Mouse (Mus musculus) forebrain, postnatal 0 days (tissue): ENCODE data around the gene Ppm1l. TPM values are rescaled to one million over a fixed set of nuclear protein-coding genes. Genes with fewer than 3 reads are reported as not detected.

ENCODE experiments used
- ATAC-seq: fragments of 200-750 bp; cut with Nextera tagmentation; 2 replicates; pipeline ENCODE4 v1.8.0; 2017; ENCODE audit warnings: mild to moderate bottlenecking, moderate library complexity
- DNase-seq: peaks from one replicate; pipeline ENCODE4 v3.0.0-alpha.2; 2015
- H3K27ac ChIP-seq: fragments of 300-500 bp; sonication (generic); 2 replicates; pipeline ENCODE4 v1.5.1; 2014; ENCODE audit warnings: low read depth, mild to moderate bottlenecking, antibody characterized with exemption, low read length, moderate library complexity, mixed read lengths
- H3K27me3 ChIP-seq: fragments of 300-500 bp; sonication (generic); 2 replicates; pipeline ENCODE4 v1.6.1; 2014; ENCODE audit warnings: mild to moderate bottlenecking, low read length, mixed read lengths; ENCODE audit not compliant: insufficient read depth
- H3K36me3 ChIP-seq: fragments of 300-500 bp; sonication (generic); 2 replicates; pipeline ENCODE4 v1.6.1; 2014; ENCODE audit warnings: mild to moderate bottlenecking, moderate library complexity; ENCODE audit not compliant: insufficient read depth
- H3K4me1 ChIP-seq: fragments of 300-500 bp; sonication (generic); 2 replicates; pipeline ENCODE4 v1.6.1; 2014; ENCODE audit warnings: antibody characterized with exemption; ENCODE audit not compliant: insufficient read depth
- H3K4me2 ChIP-seq: fragments of 300-500 bp; sonication (generic); 2 replicates; pipeline ENCODE4 v1.6.1; 2014; ENCODE audit warnings: low read depth, mild to moderate bottlenecking, moderate library complexity
- H3K4me3 ChIP-seq: fragments of 300-500 bp; sonication (generic); 2 replicates; pipeline ENCODE4 v1.5.1; 2014; ENCODE audit warnings: low read depth, low read length, mixed read lengths
- H3K9ac ChIP-seq: fragments of 300-500 bp; sonication (generic); 2 replicates; pipeline ENCODE4 v1.6.1; 2014; ENCODE audit warnings: mild to moderate bottlenecking
- H3K9me3 ChIP-seq: fragments of 300-500 bp; sonication (generic); 2 replicates; pipeline ENCODE4 v1.6.1; 2016; ENCODE audit warnings: low read length
- CTCF ChIP-seq: sonication (generic); IDR thresholded peaks from 2 replicates; pipeline ENCODE4 v1.5.1; 2016; ENCODE audit warnings: antibody characterized with exemption, control low read depth, low read depth
- WGBS: fragments of 180-500 bp; shearing (Covaris S2); extraction: QIAGEN DNeasy Blood & Tissue Kit; methylation state at CpG from one replicate; pipeline ENCODE4 v1.1.7; 2014; 5-methylcytosine and 5-hydroxymethylcytosine counted together
- polyA plus RNA-seq: library from polyadenylated mRNA; unstranded; fragments of >200 nt; fragmentation: Nextera tagmentation; extraction: Ambion mirVana; gene quantifications from 2 replicates; pipeline ENCODE4 v1.2.1, GENCODE M21; 2015
- total RNA-seq: library from RNA; depleted of rRNA; stranded (reverse); fragments of >200 nt; gene quantifications from 2 replicates; pipeline ENCODE4 v1.2.3, GENCODE M21; 2014

Ppm1l gene
- total and polyA plus RNA-seq, 2 experiments from 2014 or later, result 19.2 to 27.6 TPM

DNA sequence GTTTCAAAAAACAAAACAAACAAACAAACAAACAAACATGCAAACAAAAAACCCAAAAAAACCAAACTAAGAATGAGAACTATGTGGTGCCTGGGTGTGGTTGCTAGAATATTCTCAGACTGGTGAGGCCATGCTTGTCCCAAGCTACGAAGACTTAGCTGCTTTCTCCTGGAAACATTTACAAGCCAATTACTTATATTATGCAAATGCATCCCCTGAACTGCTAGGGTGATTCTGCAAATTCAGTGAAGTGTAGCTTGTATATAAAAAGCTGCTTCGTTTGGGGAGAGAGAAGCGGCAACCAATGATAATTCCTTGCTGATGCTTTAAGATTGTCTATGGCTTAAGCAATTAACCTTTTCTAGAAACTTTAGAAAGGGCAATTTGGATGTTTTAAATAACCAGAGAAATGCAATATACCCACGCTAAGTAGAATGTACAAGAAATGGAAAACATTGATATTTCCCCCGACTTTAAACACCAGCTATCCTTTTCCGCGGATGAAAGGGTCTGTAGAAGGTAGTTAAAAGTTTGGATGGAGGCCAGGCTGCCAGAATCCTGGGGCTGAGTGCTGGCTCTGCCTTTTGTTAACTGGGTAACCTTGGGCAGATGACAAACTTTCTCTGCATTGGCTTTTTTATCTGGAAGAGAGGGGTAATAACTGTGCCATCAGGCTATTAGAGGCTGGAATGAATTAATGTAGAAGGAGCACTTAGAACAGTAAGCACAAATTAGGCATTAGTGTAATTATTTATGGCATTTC, 33.4 kb upstream of the Ppm1l start:
- no peak for ATAC-seq
- whole genome bisulfite sequencing, result 16% methylated on average over 7 of the region's 7 CpGs
- H3K4me1 ChIP-seq, result no peaks in the 10 kb centered on the region
- H3K36me3 ChIP-seq, result no peaks in the 10 kb centered on the region
- no peak overlapping the region for H3K4me3 ChIP-seq
- no peaks in the 10 kb centered on the region for H3K9me3 ChIP-seq
- TF ChIP-seq CTCF, result no peak
- no peak overlapping the region for H3K4me2 ChIP-seq
- H3K9ac ChIP-seq, result no peak overlapping the region
- H3K27me3 ChIP-seq, result no peaks in the 10 kb centered on the region
- no peak overlapping the region for H3K27ac ChIP-seq
- peak; percentile 14 for DNase-seq

DNA sequence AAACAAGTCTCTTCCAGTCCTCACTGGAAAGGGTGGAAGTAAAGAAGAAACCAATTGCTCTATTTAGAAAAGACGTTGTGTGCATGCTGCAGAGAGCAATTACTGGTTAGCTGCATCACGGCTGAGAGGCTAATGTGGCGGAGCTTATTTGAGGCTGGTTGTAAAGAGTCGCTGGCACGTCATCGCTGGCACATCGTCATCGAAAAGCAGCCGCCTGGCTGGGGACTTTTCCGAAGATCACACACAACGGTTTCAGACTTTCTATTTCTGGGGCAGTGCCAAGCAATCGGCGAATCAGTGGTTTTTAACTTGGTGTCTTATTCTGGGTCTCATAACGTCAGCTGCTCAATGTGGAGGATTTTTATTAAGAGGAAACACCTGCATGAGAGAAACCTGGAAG, 26.8 kb upstream of the Ppm1l start:
- no peaks in the 10 kb centered on the region for H3K36me3 ChIP-seq
- H3K4me2 ChIP-seq, result peak overlapping the region; percentile 47
- peaks cover 11% of the 10 kb centered on the region; the same call in 1 of the 2 replicates for H3K4me1 ChIP-seq
- peak overlapping the region; percentile 24 for H3K4me3 ChIP-seq
- peak; percentile 83 for ATAC-seq
- no peak overlapping the region for H3K27ac ChIP-seq
- no peaks in the 10 kb centered on the region for H3K9me3 ChIP-seq
- no peaks in the 10 kb centered on the region for H3K27me3 ChIP-seq
- peak; percentile 84 for DNase-seq
- H3K9ac ChIP-seq, result peak overlapping the region; percentile 22; the same call in 1 of the 2 replicates
- TF ChIP-seq CTCF, result no peak
- WGBS, result 20% methylated on average over 14 of the region's 14 CpGs

DNA sequence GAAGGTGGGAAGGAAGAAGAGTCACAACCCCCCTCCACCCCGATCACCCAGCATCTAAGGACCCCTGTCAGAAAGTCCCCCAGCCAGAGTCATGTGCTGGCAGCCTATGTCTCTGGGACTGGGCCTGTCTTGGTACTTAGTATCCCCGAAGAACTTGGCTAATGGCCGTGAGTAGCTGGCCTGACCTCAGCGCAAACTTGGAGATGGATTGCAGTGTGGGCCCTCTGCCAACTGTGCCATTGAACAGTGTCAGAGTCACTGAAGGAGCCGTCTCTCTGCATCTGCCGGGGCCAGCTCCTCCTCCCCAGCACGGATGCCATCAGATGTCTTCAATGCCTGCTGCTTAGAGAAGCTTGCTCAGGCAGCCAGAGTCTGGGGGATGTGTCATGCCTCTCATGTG, 26.4 kb upstream of the Ppm1l start:
- no peaks in the 10 kb centered on the region for H3K27me3 ChIP-seq

DNA sequence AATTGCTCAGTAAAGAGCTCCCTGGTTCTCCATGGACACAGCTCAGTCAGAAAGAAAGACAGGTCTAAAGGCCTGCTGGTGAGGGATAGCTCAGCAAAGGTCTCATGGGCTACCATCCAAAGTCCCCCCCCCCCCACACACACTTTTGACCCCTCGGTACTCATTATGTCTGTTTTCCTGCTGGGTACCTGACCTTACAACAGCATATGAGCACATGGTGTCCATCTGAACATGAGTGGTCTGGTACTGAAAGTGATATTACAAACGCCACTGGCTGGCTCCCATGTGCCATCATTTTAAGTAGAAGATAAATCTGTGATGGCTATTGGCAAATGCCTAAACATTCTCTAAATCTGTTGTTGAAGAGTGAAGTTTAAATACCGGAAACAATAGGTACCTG, 25.8 kb upstream of the Ppm1l start:
- Histone ChIP-seq H3K36me3 (no peaks in the 10 kb centered on the region), H3K4me3 (no peak overlapping the region), H3K27ac (no peak overlapping the region), H3K9me3 (no peaks in the 10 kb centered on the region), H3K4me1 (peaks cover 11% of the 10 kb centered on the region; the same call in 1 of the 2 replicates), H3K27me3 (no peaks in the 10 kb centered on the region), H3K4me2 (no peak overlapping the region), H3K9ac (no peak overlapping the region)
- WGBS, result 79% methylated on average over 3 of the region's 3 CpGs
- DNase-seq, result no peak
- TF ChIP-seq CTCF, result no peak
- ATAC-seq, result no peak

More for the DNA sequence above, 26.4 kb upstream of the Ppm1l start:
- peak; percentile 58 for DNase-seq
- ATAC-seq, result peak; percentile 73
- 0 out of 2 replicates have a peak overlapping the region, but pooled peaks have one; percentile 22 for H3K9ac ChIP-seq
- WGBS, result 23% methylated on average over 7 of the region's 7 CpGs
- peak overlapping the region; percentile 47 for H3K4me2 ChIP-seq
- H3K4me1 ChIP-seq, result peaks cover 11% of the 10 kb centered on the region; the same call in 1 of the 2 replicates
- H3K4me3 ChIP-seq, result peak overlapping the region; percentile 24
- H3K36me3 ChIP-seq, result no peaks in the 10 kb centered on the region
- no peak for TF ChIP-seq CTCF
- H3K9me3 ChIP-seq, result no peaks in the 10 kb centered on the region
- H3K27ac ChIP-seq, result no peak overlapping the region

DNA sequence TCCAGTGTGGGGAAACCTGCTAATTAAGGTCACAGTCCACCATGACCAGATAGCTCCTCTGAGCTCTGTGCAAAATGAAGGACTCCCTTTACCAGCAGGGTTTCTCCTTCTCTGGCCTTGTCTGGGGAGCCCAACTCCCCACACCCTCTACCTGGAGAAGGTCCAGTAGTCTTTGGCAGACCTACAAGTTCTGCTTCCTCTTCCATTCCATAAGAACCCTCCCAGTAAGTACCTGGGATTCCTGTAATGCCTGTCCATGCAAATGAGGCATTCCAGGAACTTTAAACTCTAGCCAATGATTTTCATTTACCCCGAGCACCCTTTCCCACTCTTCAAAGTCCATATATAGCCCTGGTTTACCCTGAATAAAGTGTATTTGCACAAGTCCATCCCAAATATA, 24.0 kb upstream of the Ppm1l start:
- no peak for TF ChIP-seq CTCF
- Histone ChIP-seq H3K27me3 (no peaks in the 10 kb centered on the region), H3K9me3 (no peaks in the 10 kb centered on the region), H3K9ac (no peak overlapping the region), H3K4me3 (no peak overlapping the region), H3K4me2 (no peak overlapping the region), H3K4me1 (peaks cover 11% of the 10 kb centered on the region; the same call in 1 of the 2 replicates), H3K36me3 (no peaks in the 10 kb centered on the region), H3K27ac (no peak overlapping the region)
- ATAC-seq (no peak), DNase-seq (no peak)
- WGBS, result 79% methylated on average over 1 of the region's 1 CpGs

DNA sequence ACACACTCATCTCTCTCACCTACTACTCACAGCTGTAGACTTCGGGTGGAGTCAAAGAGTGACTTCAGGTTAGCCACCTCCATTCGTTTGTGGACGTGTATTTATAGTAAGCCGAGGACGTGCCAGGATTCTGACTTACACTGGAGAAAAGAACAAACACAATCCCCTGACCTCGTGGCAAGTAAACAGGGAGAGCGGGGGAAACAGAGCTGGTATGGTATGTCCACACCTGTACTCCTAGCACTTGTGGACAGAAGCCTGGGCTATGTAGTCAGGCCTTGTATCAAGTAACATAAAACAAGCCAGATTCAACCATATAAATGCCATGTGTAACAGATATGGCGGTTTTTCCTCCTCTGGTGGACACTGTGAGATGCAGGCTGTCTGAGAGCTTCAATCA, 20.4 kb upstream of the Ppm1l start:
- no peak overlapping the region for H3K4me2 ChIP-seq
- DNase-seq, result no peak
- H3K27me3 ChIP-seq, result no peaks in the 10 kb centered on the region
- no peaks in the 10 kb centered on the region for H3K4me1 ChIP-seq
- 87% methylated on average over 8 of the region's 8 CpGs for WGBS
- no peak overlapping the region for H3K4me3 ChIP-seq
- ATAC-seq, result no peak
- H3K9ac ChIP-seq, result no peak overlapping the region
- no peaks in the 10 kb centered on the region for H3K36me3 ChIP-seq
- H3K9me3 ChIP-seq, result no peaks in the 10 kb centered on the region
- H3K27ac ChIP-seq, result no peak overlapping the region
- no peak for TF ChIP-seq CTCF

DNA sequence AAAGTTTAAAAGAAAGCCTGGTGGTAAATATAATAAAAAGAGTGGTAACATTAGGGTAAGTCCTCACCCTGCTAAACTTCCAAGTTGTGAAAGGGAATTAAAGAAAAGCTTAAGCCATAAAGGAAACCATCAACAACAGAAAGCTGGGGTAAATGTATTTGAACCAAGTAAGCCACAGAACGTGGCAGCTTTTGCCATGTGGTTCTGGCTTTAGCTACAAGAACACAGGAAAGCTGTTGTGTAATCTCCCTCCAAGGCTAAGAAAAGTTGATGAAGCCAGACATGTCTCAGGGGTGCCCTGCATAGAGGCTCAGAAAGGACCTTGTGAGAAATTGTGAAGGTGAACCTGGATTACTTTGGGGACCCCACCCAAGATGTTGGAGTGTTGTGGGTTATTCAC, 16.5 kb upstream of the Ppm1l start:
- no peak for ATAC-seq
- H3K4me1 ChIP-seq, result no peaks in the 10 kb centered on the region
- 69% methylated on average over 1 of the region's 1 CpGs for WGBS
- H3K9ac ChIP-seq, result no peak overlapping the region
- DNase-seq, result no peak
- H3K27me3 ChIP-seq, result no peaks in the 10 kb centered on the region
- no peaks in the 10 kb centered on the region for H3K36me3 ChIP-seq
- TF ChIP-seq CTCF, result no peak
- no peak overlapping the region for H3K4me2 ChIP-seq
- no peak overlapping the region for H3K27ac ChIP-seq
- no peaks in the 10 kb centered on the region for H3K9me3 ChIP-seq
- no peak overlapping the region for H3K4me3 ChIP-seq
